Mouse (Mus musculus) ZHBTc4 (cell line): ENCODE measurements around the gene 5730455P16Rik.
"Not testable (repeated sequence)": the region's sequence is repeated elsewhere in the genome, so short reads cannot be mapped to it uniquely, and the experiment has no call there.

Experiments used
- DNase-seq: peaks from one replicate; pipeline ENCODE4 v3.0.0-alpha.2; 2011; ENCODE audit warnings: low read depth, low spot score

Gene 5730455P16Rik

DNA sequence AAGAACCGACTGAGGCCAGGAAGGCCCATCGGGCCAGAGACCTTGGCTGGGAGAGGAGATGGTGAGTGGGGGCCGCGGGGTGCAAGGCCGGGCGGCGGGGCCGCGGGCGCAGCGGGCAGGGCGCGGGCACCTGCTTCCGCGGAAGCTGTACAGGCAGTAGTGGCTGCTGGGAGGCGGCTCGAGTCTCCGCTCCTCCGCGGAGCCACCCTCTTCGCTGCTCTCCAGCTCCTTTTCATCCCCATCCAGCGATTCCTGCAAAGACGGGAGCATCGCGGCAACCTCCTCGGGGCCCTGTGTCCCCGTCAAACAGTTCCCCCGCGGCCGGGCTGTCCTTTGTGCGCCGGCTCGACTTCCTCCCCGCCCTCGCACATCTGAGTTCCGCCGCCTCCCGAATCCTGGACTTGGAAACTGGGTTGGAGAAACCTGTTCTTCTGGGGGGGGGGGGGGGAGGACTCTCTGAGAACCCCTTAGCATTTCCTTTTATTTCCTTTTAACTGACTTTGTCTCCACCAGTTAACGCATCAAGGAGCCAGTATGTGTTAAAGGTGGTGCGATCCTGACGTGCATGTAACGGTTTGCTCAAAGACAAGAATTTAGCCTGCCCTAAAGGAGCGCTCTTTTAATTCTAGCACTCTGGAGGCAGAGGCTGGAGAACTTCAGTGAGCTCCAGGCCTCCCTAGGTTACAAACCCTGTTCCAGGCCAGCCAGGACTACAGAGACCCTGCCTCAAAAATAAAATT, at the start of gene 5730455P16Rik:
Gene 5730455P16Rik (minus strand): TSS at position 323 of the 740 bp plus-strand sequence.
- DNase-seq = peak; percentile 94

DNA sequence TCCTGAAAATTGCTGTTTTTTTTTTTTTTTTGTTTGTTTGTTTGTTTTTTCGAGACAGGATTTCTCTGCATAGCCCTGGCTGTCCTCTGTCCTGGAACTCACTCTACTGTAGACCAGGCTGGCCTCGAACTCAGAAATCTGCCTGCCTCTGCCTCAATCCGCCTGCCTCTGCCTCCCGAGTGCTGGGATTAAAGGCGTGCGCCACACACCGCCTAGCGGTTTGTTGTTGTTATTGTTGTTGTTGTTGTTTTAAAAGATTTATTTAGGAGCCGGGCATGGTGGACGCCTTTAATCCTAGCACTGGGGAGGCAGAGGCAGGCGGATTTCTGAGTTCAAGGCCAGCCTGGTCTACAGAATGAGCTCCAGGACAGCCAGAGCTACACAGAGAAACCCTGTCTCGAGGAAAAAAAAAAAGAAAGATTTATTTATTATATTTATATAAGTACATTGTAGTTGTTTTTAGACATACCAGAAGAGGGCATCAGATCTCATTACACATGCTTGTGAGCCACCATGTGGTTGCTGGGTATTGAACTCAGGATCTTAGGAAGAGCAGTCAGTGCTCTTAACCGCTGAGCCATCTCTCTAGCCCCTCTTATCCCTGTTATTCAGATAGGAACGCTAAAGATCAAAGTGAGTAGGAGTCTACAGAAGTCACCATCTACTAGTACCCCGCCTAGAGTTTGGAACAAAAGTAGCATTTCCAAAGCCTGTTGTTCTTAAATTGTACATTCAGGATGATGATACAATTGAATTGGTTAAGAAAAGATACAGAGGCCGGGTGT, 48.4 kb upstream of the 5730455P16Rik start:
- DNase-seq = peak; percentile 80

- DNase-seq = peak; percentile 52
Observed at GRCm38 (mm10) chr11:80425247-80425778, 47.5 kb upstream of the 5730455P16Rik start.

DNA sequence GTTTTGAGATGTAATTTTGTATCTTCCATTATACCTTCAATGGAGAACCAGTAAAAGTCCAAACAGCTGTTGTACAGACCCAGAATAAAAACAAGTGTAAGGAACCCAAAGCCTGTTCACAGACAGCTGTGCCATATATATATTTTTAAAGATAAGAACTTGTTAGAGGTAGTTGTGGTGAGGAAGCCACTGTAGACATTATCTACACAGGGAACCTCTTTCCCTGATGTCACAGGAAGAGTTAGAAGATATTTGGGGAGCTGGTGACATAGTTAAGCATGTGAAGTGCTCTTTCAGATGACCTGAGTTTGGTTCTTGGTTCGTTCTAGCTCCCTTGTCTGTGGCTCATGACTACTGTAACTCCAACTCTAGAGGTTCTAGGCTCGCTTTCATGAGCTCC, 46.9 kb upstream of the 5730455P16Rik start:
- DNase-seq = no peak

- DNase-seq = no peak
Observed at GRCm38 (mm10) chr11:80421421-80422047, 43.7 kb upstream of the 5730455P16Rik start.

DNA sequence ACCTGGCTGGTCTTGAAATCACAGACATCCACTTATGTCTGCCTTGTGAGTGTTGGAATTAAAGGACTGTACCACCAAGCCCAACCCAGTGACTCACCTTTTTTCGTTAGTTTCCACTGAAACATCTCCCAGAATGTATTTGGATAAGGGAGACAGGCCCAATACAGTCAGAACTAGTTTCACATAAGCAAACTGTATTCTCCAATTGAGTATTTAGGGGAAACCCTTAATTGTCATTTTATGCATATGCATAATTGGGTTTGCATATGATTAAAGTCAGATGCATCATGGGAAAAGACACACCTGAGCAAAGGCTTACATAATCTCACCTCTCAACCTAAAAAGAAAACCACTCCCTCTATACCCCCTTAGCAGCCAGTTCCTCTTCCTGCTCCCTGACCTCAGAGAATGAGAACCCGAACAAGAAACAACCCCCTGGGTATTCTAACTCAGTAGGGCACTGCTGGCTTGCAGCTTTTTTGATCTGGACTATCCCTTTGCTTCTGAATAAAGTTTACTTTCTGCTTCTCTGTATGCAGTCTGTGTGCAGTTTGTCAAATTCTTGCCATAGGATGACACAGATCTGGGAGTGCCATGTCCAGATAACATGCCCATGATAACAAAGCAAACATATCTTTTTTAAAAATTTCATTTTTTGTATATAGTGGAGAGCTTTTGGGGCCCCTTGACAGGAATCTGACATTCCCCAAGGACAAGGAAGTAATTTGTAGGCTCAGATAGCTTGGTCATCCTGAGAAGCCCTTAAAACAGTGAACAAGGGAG, 42.6 kb upstream of the 5730455P16Rik start:
- no peak for DNase-seq

- no peak for DNase-seq
Observed at GRCm38 (mm10) chr11:80419743-80420142, 41.9 kb upstream of the 5730455P16Rik start.

DNA sequence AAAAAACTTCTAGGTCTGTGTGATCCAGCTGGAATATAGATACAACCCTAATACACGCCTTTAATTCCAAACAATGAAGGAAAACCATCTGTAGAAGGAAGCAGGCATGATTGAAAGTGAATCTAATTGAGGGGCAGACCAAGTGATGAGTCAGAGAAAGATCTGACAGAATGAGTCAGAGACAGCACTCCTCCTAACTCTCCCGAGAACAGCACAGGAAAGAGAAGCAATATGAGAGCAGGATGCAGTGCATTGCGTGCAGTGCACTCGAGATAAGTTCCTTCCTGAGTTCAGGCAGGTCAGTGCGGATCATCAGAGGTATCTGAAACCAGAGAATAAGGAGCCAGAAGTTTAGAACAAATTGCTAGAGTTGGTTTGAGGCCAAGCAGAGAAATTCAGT, 39.3 kb upstream of the 5730455P16Rik start:
- DNase-seq = no peak

DNA sequence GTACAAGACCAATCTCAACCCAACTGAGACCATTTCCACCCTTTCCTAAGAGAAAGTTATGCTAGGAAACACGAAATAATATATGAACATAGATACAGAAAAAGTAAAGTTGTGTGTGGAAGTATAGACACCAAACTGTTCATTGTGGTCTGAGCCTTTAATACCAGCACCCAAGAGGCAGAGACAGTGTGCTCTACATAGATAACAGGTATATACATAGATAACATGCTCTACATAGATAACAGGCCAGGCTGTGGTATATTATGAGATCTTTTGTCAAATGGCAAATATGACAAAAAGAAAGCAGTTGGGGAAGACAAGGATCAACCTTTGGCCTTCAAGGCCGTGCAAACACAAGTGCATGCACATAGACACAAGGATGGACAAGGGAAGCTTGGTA, 32.5 kb upstream of the 5730455P16Rik start:
- DNase-seq = no peak

- not testable (repeated sequence) for DNase-seq
Observed at GRCm38 (mm10) chr11:80407878-80408277, 30.0 kb upstream of the 5730455P16Rik start.

GRCm38 (mm10) chr11:80396617-80397016, 18.8 kb upstream of the 5730455P16Rik start:
- no peak for DNase-seq

GRCm38 (mm10) chr11:80395930-80396329, 18.1 kb upstream of the 5730455P16Rik start:
- DNase-seq = no peak

DNA sequence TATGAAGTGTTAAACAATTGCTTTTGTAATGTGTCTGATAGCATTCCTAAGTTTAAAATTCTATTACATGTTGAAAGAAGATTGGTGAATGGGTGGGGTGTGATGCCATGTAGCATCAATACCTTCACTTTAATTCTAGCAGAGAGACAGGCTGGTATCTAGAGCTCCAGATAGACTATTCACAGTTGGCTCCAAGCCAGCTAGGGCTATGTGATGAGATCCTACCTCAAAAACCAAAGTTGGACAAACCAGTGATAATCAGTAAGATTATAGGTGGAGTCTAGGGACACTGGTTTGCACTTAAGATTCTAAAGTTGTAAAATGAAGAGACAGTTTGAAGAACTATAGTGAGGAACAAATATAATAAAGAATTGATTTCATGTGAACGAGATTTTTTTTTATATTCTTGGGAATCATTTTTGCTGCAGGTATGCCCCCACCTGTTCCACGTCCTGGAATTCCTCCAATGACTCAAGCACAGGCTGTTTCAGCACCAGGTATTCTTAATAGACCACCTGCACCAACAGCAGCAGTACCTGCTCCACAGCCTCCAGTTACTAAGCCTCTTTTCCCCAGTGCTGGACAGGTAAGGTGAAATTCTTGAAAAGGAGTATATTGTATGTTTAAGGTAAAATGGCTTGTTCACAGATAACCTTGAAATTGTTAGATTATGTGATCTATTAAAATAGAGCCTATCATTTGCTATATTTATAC, 13.7 kb upstream of the 5730455P16Rik start:
- DNase-seq = no peak

DNA sequence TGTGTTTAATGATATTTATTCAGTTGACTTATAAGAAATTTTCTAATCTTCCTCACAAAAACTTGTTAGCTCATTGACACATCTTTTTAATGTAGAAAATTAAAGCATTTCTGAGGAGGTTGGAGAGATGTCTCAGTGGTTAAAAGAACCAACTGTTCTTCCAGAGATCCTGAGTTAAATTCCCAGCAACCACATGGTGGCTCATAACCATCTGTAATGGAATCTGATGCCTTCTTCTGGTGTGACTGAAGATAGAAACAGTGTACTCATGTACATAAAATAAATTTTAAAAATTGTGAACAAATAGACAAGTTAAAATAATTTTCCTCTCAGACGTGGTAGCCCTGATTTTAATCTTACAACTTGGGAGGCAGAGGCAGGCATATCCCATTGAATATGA, 12.1 kb upstream of the 5730455P16Rik start:
- no peak for DNase-seq

DNA sequence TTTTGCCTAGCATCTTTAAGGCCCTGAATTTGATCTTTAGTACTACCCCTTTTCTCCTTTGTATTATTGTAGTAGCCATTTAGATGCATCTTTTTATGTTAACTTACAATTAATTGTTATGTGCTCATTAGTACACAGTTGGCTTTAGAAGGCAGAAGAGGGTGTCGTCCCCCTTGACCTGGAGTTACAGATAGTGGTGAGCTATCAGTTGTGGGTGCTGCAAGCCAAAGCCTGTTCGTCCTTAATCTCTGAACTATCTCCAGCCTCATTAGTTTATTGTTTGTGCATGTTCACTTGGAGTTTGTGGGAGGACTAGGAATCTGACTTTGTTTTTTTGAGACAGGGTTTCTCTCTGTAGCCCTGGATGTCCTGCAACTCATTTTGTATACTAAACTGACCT, 9.0 kb upstream of the 5730455P16Rik start:
- no peak for DNase-seq

DNA sequence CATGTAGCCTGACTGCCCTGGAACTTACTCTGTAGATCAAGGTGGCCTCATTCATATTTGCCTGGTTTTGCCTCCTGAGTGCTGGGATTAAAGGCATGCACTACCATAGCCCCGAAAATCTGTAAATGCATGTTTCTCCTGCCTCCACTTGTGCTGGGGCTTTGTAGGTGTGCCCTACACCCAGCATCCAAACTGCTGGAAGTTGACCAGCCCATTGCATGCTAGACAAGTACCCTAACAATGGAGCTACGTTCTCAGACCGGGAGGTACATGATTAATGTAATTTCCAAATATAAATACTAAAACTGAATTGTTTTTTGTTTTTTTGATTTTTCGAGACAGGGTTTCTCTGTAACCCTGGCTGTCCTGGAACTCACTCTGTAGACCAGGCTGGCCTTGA, 7.2 kb upstream of the 5730455P16Rik start:
- no peak for DNase-seq

GRCm38 (mm10) chr11:80384461-80384860, 6.6 kb upstream of the 5730455P16Rik start:
- DNase-seq = no peak

DNA sequence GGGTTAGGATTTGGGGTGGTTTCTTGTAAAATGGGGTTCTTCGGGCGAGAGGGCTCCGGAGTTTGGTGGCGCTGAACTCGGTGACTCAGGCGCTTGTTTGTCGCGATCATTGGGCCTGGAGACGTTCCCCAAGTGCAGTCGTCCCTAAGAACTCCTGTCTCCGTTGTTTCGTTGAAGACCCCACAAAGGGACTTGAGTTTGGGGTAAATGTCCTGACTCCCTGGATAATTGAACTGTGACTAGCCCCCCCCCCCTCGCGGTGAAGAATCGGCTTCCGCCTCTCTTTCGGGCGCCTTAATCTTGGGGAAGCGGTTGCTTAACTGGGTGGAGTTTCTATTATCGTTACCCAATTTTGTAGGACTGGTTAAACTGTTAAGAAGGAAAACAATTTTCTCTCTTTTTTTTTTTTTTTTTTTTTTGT, 5.8 kb upstream of the 5730455P16Rik start:
- no peak for DNase-seq

DNA sequence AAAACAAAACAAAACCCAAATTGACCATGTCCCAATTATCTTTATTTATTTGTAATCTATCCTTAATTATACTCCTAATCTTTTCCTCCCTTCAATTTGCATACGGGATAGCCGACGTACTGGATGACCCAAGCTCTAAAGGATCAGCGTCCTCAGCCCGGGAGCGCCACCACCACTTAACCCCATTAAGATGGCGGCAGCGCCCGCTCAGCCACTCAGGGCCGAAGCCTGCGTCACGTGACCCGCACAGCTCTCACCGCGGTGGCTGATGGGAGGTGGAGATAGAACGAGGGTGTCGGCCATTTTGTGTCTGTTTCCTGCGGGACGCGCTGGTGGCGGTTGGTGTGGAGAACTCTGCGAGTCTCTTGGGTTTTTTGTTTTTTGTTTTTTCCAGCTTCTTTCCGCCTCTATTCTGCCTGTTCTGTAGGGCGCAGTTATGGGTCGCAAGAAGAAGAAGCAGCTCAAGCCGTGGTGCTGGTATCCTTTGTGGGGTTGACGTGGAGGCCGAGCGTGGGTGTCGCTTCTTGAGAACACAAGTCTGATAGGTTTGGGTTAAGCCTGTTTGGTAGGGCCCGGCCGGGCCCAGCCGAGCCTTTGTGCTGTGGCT, 5.3 kb upstream of the 5730455P16Rik start, which contains the start of gene Zfp207:
Gene Zfp207 (plus strand): TSS at position 261 of the 607 bp plus-strand sequence.
- peak; percentile 98 for DNase-seq

- no peak for DNase-seq
Observed at GRCm38 (mm10) chr11:80382626-80383018, 4.8 kb upstream of the 5730455P16Rik start.
